Mouse (Mus musculus) spleen, adult 2 months (tissue): Measurements from ENCODE around the gene Tmem14c. TPM values are rescaled to one million over a fixed set of nuclear protein-coding genes. Genes with fewer than 3 reads are reported as not detected.

ENCODE experiments used
- DNase-seq, 2 experiments: peaks; one replicate each; pipeline versions ENCODE4 v3.0.0 to v3.0.0-alpha.2; 2012 to 2021; ENCODE audit warnings: low spot score in 2 of 2, low read depth in 1 of 2
- H3K27ac ChIP-seq: fragments of 200-500 bp; 2 replicates; pipeline ENCODE4 v1.5.1; 2012; ENCODE audit warnings: low read length, inconsistent platforms; ENCODE audit not compliant: insufficient read depth
- H3K27me3 ChIP-seq: fragments of 200-500 bp; 2 replicates; pipeline ENCODE4 v1.6.1; 2012; ENCODE audit warnings: mild to moderate bottlenecking, moderate library complexity, low read length, inconsistent platforms; ENCODE audit not compliant: control insufficient read depth, insufficient read depth
- H3K36me3 ChIP-seq: fragments of 200-500 bp; 2 replicates; pipeline ENCODE4 v1.6.1; 2012; ENCODE audit warnings: mild to moderate bottlenecking, low read length, inconsistent platforms; ENCODE audit not compliant: control insufficient read depth, insufficient read depth
- H3K4me1 ChIP-seq: fragments of 200-500 bp; 2 replicates; pipeline ENCODE4 v1.6.1; 2011; ENCODE audit warnings: inconsistent platforms; ENCODE audit not compliant: control insufficient read depth, insufficient read depth, insufficient read length
- H3K4me3 ChIP-seq: fragments of 200-500 bp; 2 replicates; pipeline ENCODE4 v1.5.1; 2011; ENCODE audit warnings: mild to moderate bottlenecking, inconsistent platforms; ENCODE audit not compliant: insufficient read depth, insufficient read length; ENCODE audit errors: extremely low read depth
- CTCF ChIP-seq: fragments of 200-500 bp; IDR thresholded peaks from 2 replicates; pipeline ENCODE4 v1.5.1; 2011; ENCODE audit warnings: mild to moderate bottlenecking, inconsistent platforms; ENCODE audit not compliant: insufficient read depth, insufficient read length, insufficient replicate concordance; ENCODE audit errors: extremely low read depth
- POLR2A ChIP-seq: fragments of 200-500 bp; IDR thresholded peaks from 2 replicates; pipeline ENCODE4 v1.6.1; 2011; ENCODE audit warnings: low read depth, low read length, inconsistent platforms
- WGBS: fragments of 180-500 bp; shearing (Covaris S2); methylation state at CpG from one replicate; pipeline ENCODE4 v1.1.7; 2018; 5-methylcytosine and 5-hydroxymethylcytosine counted together
- polyA plus RNA-seq: library from polyadenylated mRNA; depleted of rRNA; stranded (reverse); fragments of >200 nt; gene quantifications from 2 replicates; pipeline ENCODE4 v1.2.3, GENCODE M21; 2012

Tmem14c gene
- polyA plus RNA-seq, 1 experiment, result 82.3 TPM

DNA sequence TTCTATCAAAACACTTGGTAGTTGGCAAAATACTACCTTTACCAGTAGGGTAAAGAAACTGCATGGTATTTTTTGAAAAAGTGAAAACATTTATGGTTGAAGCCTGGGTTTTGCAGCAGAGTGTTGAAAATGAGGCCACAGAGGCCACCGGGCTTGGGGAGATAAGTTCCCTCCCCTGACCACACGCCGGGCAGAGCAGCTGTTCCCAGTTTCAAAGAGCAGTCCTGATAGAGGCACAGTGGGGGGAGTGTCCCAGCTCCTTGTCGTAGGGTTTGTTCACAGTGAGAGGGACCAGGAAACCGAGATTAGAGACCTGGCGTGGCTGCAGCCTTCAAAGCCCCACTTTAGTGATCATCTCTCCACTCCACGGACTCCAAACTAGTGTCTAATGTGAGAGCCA lies 4.4 kb downstream of the Tmem14c start:
- Histone ChIP-seq H3K27me3 (no peaks in the 10 kb centered on the region), H3K4me3 (no peak overlapping the region), H3K27ac (no peak overlapping the region), H3K4me1 (peaks cover 7% of the 10 kb centered on the region; the same call in 1 of the 2 replicates), H3K36me3 (peaks cover 15% of the 10 kb centered on the region)
- 81% methylated on average over 7 of the region's 7 CpGs for WGBS
- TF ChIP-seq POLR2A, result no peak
- TF ChIP-seq CTCF, result no peak
- DNase-seq, result no peak

DNA sequence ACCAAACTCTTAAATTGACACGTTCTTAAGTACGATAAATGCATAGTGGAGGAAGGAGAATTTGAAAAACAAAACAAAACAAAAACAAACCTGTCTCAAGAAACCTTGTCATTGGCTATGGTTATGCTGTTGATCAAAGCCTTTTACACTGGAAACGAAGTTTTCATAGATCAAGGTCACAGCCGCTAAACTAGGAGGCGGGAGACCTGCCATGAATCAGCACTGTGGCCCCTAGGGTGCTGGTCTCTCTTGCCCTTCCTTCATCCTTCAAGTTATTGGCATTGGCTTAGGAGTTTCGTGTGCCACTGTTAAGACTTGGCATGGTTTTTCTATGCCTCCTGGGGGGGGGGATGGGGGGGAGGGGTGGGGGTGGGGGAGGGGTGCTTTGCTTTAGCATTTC lies 5.5 kb downstream of the Tmem14c start:
- TF ChIP-seq CTCF (no peak), POLR2A (no peak)
- no peaks in the 10 kb centered on the region for H3K27me3 ChIP-seq
- H3K27ac ChIP-seq, result no peak overlapping the region
- 94% methylated on average over 6 of the region's 6 CpGs for WGBS
- H3K36me3 ChIP-seq, result peaks cover 15% of the 10 kb centered on the region
- peaks cover 7% of the 10 kb centered on the region; the same call in 1 of the 2 replicates for H3K4me1 ChIP-seq
- H3K4me3 ChIP-seq, result no peak overlapping the region
- no peak for DNase-seq

DNA sequence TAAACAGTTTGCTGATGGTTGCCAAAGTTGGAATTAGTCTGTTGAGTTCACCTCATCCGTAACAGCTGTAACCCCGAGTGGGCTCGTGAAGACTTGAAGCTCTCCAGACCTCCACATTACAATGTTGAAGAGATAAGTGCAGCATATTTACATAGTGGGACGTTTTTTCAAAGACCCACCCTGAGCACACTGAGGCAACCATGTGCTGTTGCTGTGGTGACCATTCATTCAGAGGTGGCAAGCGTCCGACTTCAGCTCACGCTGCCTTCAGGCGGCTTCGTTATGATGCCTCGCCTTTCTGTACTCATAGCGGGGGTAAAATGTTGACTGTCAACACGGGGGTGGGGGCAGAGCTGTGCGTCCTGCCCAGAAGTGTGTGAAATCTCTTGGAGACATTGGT lies 6.0 kb downstream of the Tmem14c start:
- Histone ChIP-seq H3K4me3 (no peak overlapping the region), H3K27ac (no peak overlapping the region), H3K36me3 (peaks cover 15% of the 10 kb centered on the region), H3K4me1 (peaks cover 3% of the 10 kb centered on the region; the same call in 1 of the 2 replicates), H3K27me3 (no peaks in the 10 kb centered on the region)
- no peak for TF ChIP-seq POLR2A
- no peak for TF ChIP-seq CTCF
- 93% methylated on average over 13 of the region's 13 CpGs for WGBS
- no peak for DNase-seq

DNA sequence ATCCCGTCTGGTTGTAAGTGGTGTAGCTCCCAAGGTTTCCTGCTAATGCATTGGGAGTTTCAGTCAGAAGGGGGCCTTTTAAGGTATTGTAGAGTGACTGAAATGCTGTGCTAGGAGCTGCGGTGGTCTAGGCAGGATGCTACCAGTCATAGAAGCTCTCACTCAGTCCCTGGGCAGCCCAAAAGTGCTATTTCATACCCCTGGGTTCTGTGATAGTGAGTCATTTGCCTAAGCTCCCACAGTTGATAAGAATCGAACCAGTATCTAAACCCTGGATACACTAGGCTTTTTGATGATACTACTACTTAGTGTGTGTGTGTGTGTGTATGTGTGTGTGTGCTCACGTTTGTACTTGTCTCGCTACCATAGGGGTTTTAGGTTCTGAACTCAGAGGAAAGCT lies 14.0 kb downstream of the Tmem14c start:
- no peaks in the 10 kb centered on the region for H3K4me1 ChIP-seq
- no peak for DNase-seq
- no peaks in the 10 kb centered on the region for H3K27me3 ChIP-seq
- H3K4me3 ChIP-seq, result no peak overlapping the region
- no peaks in the 10 kb centered on the region for H3K36me3 ChIP-seq
- 73% methylated on average over 5 of the region's 5 CpGs for WGBS
- H3K27ac ChIP-seq, result no peak overlapping the region
- TF ChIP-seq POLR2A (no peak), CTCF (no peak)

DNA sequence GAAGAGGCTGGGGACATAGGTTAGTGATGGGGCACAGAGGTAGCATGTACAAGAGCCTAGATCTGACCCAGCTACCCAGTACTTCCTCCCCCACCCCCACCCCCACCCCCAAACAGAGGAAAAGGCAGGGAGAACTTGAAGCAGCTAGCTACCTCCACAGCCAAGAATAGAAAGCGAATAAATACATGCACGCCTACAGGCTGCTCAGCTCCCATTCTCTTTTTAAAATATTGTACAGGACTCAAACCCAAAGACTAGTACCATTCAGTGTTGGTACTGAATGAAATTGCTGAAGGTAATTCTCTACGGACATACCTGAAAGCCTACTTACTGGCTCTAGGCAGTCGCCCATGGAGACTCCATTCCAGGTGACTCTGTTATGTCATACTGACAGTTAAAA lies 26.4 kb downstream of the Tmem14c start:
- H3K4me1 ChIP-seq, result no peaks in the 10 kb centered on the region
- WGBS, result 78% methylated on average over 4 of the region's 4 CpGs
- no peaks in the 10 kb centered on the region for H3K36me3 ChIP-seq
- DNase-seq, result no peak
- H3K4me3 ChIP-seq, result no peak overlapping the region
- no peaks in the 10 kb centered on the region for H3K27me3 ChIP-seq
- no peak for TF ChIP-seq POLR2A
- no peak for TF ChIP-seq CTCF
- no peak overlapping the region for H3K27ac ChIP-seq

DNA sequence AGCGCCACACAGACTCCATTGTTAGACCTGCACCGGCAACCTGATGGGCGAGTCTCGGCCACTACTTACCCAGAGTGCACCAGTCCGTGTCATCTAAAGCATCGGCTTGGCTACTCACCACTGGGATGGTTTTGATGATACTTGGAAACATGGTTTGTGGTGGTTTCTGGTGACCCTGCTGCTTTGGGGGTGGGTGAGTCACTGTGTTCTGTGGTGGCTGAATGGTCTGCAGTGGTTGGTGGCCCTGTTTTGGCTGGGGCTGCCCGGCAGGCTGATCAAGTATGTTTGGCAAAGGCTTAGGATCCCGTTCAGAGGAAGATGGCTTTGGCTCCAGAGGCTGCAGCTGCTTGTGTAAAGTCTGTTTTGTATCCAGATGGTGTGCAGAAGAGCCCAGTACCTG lies 29.8 kb downstream of the Tmem14c start:
- 93% methylated on average over 8 of the region's 8 CpGs for WGBS
- Histone ChIP-seq H3K4me1 (no peaks in the 10 kb centered on the region), H3K4me3 (no peak overlapping the region), H3K36me3 (no peaks in the 10 kb centered on the region), H3K27me3 (peaks cover 1% of the 10 kb centered on the region; the same call in 1 of the 2 replicates), H3K27ac (no peak overlapping the region)
- TF ChIP-seq CTCF (no peak), POLR2A (no peak)
- DNase-seq, result no peak

DNA sequence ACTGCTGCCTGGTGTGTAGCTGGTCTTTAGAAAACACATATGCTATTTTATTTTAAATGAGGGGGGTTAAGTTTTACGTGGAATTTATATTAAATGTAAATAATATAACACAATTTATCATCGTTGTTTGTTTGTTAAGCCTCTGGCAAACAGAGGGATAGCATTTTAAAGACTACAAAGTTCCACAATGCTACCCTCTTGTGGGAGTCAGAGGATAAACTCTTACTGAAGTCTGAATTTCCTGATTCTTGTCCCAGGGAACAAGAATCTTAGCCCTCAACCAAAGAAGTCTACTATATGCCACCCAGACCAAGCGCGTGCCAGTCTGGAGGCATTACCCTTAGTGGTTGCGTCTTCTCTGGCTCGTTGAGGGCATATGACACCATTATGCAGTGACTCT lies 31.2 kb downstream of the Tmem14c start:
- H3K4me1 ChIP-seq, result no peaks in the 10 kb centered on the region
- no peak for DNase-seq
- WGBS, result 84% methylated on average over 6 of the region's 6 CpGs
- no peak overlapping the region for H3K4me3 ChIP-seq
- H3K27me3 ChIP-seq, result peaks cover 1% of the 10 kb centered on the region; the same call in 1 of the 2 replicates
- no peak overlapping the region for H3K27ac ChIP-seq
- H3K36me3 ChIP-seq, result no peaks in the 10 kb centered on the region
- TF ChIP-seq POLR2A, result no peak
- TF ChIP-seq CTCF, result no peak

DNA sequence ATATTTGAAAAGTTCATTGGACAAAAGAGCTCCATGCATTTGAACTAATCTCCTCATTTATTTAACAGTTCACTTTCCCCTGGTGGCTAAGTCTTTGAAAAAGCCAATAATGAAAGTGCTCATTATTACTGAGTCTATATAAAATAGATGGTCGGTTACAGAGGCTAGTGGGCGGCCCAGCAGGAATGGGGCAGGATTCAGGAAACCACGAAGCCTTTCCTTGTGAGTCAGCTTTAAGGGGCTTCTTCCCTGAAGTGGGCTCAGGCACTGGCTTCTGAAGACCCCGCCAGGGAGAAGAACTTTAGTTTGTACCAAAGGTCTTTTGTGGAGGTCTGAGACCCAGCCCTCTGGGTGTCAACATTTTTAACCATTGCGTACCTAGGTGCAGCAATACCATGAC lies 35.9 kb downstream of the Tmem14c start:
- no peak for DNase-seq
- Histone ChIP-seq H3K4me1 (no peaks in the 10 kb centered on the region), H3K27ac (no peak overlapping the region), H3K36me3 (no peaks in the 10 kb centered on the region), H3K27me3 (peaks cover 1% of the 10 kb centered on the region; the same call in 1 of the 2 replicates), H3K4me3 (no peak overlapping the region)
- TF ChIP-seq CTCF (no peak), POLR2A (no peak)
- 71% methylated on average over 5 of the region's 5 CpGs for WGBS
